Mouse (Mus musculus): ENCODE results near the gene Fbxl15. TPM values are rescaled to one million over a fixed set of nuclear protein-coding genes. Genes with fewer than 3 reads are reported as not detected.
A peak's percentile ranks its signal among the peaks of the same experiment; 100 is the strongest.

Fbxl15 gene
- polyA plus RNA-seq, 1 experiment from 2014 or later, result 16.4 TPM

DNA sequence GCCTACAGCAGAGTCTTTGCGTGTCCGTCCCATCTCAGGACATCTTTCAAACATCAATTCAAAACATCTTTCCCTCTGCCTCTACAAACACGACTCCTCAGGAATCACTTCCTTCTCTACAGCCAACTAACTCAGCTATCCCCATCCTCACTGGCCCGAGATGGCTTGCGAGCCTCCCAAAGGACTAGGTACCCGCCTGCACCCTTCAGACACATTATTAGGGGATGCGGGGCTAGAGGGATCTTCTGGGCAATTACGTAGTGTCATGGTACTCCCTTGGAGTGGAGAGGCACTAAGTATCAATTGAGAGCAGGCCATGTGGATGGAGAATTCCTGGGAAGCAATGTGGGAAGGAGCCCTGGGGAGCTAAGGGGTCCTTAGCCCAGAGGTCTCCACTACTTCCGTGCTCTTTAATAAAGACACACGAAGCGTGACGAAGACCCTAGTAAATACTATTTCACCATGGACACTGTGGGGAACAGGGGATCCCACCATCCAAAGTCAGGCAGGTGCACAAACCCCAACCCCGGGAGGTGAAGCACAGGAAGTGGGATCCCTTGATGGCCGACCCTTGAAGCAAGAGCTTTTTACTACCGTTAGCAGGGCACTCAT, 9.8 kb downstream of the Fbxl15 start:
- ATAC-seq (ENCODE audit: insufficient number of reproducible peaks, low FRiP score, low TSS enrichment, low read depth), result no peak
- H3K4me1 ChIP-seq, result peaks cover 15% of the 10 kb centered on the region
- peak overlapping the region; percentile 74 for H3K4me2 ChIP-seq (replicated peaks)
- H3K4me3 ChIP-seq (replicated peaks), result peak overlapping the region; percentile 79
- no peaks in the 10 kb centered on the region for H3K27me3 ChIP-seq
- no peaks in the 10 kb centered on the region for H3K9me3 ChIP-seq (replicated peaks)
- 33% methylated on average over 15 of the region's 15 CpGs for WGBS
- no peaks in the 10 kb centered on the region for H3K36me3 ChIP-seq
- peak overlapping the region; percentile 74 for H3K9ac ChIP-seq
- H3K27ac ChIP-seq (replicated peaks), result peak overlapping the region; percentile 48; the same call in 1 of the 2 replicates

DNA sequence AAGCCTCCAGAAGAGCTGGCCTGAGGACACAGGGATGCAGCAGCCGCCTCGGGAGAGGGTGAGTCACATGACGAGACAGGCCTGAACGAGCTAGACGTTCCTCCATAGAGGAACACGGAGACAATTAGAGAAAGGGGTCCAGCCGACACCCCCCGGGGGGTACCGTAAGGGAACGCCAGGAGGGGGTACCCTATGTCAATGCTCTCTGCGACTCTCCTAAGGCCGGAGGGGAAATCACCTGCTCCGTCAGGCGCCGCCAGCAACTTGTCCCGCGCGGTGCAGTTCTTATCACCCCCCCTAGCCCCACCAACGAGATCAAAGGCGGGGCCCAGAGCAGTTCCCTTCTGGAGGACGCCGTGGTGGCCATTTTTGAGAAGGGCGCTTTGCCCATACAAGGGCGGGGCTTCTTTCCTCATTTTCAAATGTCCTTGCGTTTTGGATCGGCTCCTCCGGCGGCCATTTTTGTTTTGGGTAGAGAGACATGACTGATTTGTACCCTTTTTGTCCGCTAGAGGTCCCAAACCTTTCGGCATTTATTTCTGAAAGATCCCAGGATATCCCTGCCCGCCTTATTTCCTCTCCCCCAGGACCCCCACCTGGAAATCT, 10.4 kb downstream of the Fbxl15 start, which contains the start of gene Cuedc2:
TSS of gene Cuedc2 (minus strand) at position 372 of the 606 bp plus-strand sequence.
- H3K27me3 ChIP-seq, result no peaks in the 10 kb centered on the region
- peak within 1 kb of the TSS; percentile 79 for H3K4me3 ChIP-seq (replicated peaks)
- H3K4me1 ChIP-seq, result peaks cover 15% of the 10 kb centered on the region
- H3K9me3 ChIP-seq (replicated peaks), result no peaks in the 10 kb centered on the region
- H3K9ac ChIP-seq, result peak within 1 kb of the TSS; percentile 74
- ATAC-seq (ENCODE audit: insufficient number of reproducible peaks, low FRiP score, low TSS enrichment, low read depth), result peak; percentile 89
- H3K4me2 ChIP-seq (replicated peaks), result peak within 1 kb of the TSS; percentile 74
- WGBS, result under 1% methylated on average over 31 of the region's 31 CpGs
- no peaks in the 10 kb centered on the region for H3K36me3 ChIP-seq
- H3K27ac ChIP-seq (replicated peaks), result peak within 1 kb of the TSS; percentile 48

DNA sequence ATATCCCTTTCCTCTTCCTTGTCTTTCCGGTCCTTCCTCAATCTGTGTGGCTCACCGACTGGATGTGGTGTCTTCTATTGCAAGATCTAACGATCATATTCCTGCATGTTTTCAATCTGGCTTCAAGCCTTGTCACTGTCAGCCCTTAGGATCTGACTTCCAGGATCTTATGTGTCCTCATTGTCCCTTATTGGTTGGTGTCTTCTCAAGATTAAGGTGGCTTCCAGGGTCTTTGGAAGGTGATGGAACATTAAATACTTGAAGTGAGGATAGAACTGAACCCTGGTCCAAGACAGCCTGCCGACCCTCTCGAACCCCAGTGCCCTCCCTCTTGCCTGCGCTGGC, 10.9 kb downstream of the Fbxl15 start:
- Histone ChIP-seq H3K9me3 (replicated peaks) (no peaks in the 10 kb centered on the region), H3K36me3 (no peaks in the 10 kb centered on the region), H3K4me1 (peaks cover 15% of the 10 kb centered on the region), H3K9ac (no peak overlapping the region), H3K27ac (replicated peaks) (peak overlapping the region; percentile 40), H3K27me3 (peaks cover 4% of the 10 kb centered on the region; the same call in 1 of the 2 replicates), H3K4me3 (replicated peaks) (peak overlapping the region; percentile 79), H3K4me2 (replicated peaks) (peak overlapping the region; percentile 74)
- 51% methylated on average over 6 of the region's 6 CpGs for WGBS
- no peak for ATAC-seq (ENCODE audit: insufficient number of reproducible peaks, low FRiP score, low TSS enrichment, low read depth)

DNA sequence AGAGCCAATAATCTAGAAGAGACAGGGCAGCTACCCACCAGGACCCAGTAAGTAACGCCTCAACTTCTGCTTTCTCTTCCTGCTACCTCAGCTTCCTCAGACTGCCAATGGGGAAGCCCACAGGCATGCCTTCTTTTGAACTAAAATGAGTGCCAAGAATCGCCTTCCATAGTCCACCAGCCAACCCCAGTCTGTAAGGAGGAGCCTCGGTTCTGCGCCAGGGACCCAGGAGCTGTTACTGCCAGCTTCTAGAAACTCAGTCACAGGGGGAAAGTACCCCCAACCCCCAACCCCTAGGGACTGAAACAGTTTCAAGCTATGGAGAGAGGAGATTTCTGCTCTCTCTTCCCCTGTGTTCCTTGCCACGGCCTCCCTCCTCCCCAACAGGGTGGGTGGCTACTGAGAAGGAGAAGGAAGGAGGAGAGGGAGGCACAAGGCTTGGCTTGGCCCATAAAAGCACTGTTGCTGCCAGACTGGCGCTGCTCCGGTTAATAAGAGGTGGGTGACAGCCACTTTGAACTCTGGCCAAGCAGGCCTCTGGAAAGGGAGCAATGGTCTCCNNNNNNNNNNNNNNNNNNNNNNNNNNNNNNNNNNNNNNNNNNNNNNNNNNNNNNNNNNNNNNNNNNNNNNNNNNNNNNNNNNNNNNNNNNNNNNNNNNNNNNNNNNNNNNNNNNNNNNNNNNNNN, 11.4 kb downstream of the Fbxl15 start:
- WGBS, result 71% methylated on average over 7 of the region's 7 CpGs
- H3K9ac ChIP-seq, result no peak overlapping the region
- H3K9me3 ChIP-seq (replicated peaks), result no peaks in the 10 kb centered on the region
- 0 out of 2 replicates have a peak, but pooled peaks have one; percentile 11 for ATAC-seq (ENCODE audit: insufficient number of reproducible peaks, low FRiP score, low TSS enrichment, low read depth)
- H3K4me1 ChIP-seq, result peaks cover 15% of the 10 kb centered on the region
- H3K4me3 ChIP-seq (replicated peaks), result no peak overlapping the region
- no peaks in the 10 kb centered on the region for H3K36me3 ChIP-seq
- peak overlapping the region; percentile 74; the same call in 1 of the 2 replicates for H3K4me2 ChIP-seq (replicated peaks)
- peaks cover 6% of the 10 kb centered on the region; the same call in 1 of the 2 replicates for H3K27me3 ChIP-seq
- H3K27ac ChIP-seq (replicated peaks), result peak overlapping the region; percentile 40; the same call in 1 of the 2 replicates

DNA sequence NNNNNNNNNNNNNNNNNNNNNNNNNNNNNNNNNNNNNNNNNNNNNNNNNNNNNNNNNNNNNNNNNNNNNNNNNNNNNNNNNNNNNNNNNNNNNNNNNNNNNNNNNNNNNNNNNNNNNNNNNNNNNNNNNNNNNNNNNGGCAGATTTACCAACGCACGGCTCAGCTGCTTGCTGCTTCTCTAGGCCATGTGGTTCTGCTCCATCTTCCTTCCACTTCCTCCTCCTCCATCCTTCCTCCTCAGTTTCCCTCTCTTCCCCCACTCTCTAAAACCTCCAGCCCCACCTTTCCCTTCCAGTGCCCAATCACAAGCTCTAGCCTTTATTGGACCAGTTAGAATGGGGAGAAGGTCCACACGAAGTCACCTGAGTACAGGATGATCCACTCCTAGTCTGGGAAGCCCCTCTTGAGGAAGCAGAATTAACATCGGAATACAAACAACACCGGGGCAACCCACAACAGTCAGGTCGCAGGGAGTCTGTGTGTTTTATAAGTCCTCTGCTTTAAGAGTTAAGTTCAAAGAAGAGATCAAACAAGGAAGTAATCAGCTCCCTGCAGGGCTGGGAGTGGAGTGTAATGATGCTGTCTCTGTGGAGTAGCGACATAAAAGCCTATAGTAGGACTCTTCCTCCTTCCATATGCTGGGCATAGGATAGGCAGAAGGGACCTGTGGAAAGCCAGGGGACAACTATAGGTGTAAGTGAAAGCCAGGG, 16.9 kb downstream of the Fbxl15 start:
- 19% methylated on average over 7 of the region's 7 CpGs for whole genome bisulfite sequencing
- peaks cover 6% of the 10 kb centered on the region; the same call in 1 of the 2 replicates for H3K27me3 ChIP-seq
- no peak overlapping the region for H3K4me3 ChIP-seq (replicated peaks)
- no peak for ATAC-seq (ENCODE audit: insufficient number of reproducible peaks, low FRiP score, low TSS enrichment, low read depth)
- H3K9ac ChIP-seq, result no peak overlapping the region
- no peak overlapping the region for H3K27ac ChIP-seq (replicated peaks)
- H3K9me3 ChIP-seq (replicated peaks), result no peaks in the 10 kb centered on the region
- no peaks in the 10 kb centered on the region for H3K36me3 ChIP-seq
- peaks cover 13% of the 10 kb centered on the region for H3K4me1 ChIP-seq
- no peak overlapping the region for H3K4me2 ChIP-seq (replicated peaks)

DNA sequence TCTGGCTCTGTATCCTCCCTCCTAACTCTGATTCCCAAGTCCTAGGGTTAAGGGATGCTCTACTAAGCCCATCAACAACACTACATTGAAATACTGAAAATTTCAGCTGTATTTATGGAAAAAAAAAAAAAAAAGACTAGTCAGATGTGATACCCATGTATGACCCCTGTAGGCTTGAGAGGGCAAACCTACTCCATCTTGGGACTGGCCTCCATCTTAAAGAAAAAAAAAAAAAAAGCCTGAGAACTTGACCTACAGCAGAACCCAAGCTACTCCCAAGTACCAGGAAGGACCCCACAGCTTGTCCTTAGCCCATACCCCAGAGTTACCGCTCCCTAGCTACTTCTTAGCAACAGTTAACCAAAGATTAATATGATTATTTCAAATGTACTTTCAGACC, 19.2 kb downstream of the Fbxl15 start:
- no peak overlapping the region for H3K4me3 ChIP-seq (replicated peaks)
- no peak overlapping the region for H3K9ac ChIP-seq
- no peaks in the 10 kb centered on the region for H3K36me3 ChIP-seq
- H3K4me1 ChIP-seq, result peaks cover 19% of the 10 kb centered on the region
- no peak overlapping the region for H3K27ac ChIP-seq (replicated peaks)
- H3K27me3 ChIP-seq, result peaks cover 6% of the 10 kb centered on the region; the same call in 1 of the 2 replicates
- WGBS, result 93% methylated on average over 1 of the region's 1 CpGs
- H3K9me3 ChIP-seq (replicated peaks), result no peaks in the 10 kb centered on the region
- H3K4me2 ChIP-seq (replicated peaks), result no peak overlapping the region
- ATAC-seq (ENCODE audit: insufficient number of reproducible peaks, low FRiP score, low TSS enrichment, low read depth), result no peak

DNA sequence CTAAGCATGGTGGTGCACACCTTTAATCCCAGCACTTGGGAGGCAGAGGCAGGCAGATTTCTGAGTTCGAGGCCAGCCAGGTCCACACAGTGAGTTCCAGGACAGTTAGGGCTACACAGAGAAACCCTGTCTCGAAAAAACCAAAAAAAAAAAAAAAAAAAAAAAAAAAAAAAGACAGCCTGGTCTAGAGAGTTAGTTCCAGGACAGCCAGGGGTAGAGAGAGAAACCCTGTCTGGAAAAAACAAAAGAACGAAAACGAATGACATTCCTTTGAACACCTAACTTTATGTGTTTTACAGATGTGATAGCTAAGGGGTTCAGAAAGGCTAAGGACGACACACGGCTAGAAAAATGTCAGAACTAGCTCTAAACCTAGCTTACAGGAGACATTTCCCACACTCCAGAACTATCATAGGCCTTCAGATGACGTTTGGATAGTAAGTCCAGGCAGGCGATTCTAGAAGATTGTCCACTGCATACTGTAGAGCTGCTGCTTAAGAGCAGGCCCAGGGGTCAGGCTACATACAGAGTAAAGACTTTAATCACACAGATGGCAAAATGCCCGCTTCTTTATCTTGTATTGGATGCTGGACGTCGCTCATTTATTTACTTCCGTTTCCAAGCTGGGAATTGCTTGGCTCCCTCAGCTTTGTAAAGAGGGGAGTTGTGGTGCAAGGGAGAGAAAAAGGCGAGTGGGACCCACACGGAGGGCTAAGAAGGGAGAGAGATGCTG, 20.1 kb downstream of the Fbxl15 start:
- peak overlapping the region; percentile 87 for H3K4me2 ChIP-seq (replicated peaks)
- peak overlapping the region; percentile 87 for H3K27ac ChIP-seq (replicated peaks)
- peaks cover 6% of the 10 kb centered on the region; the same call in 1 of the 2 replicates for H3K27me3 ChIP-seq
- ATAC-seq (ENCODE audit: insufficient number of reproducible peaks, low FRiP score, low TSS enrichment, low read depth), result no peak
- 30% methylated on average over 14 of the region's 14 CpGs for WGBS
- H3K9ac ChIP-seq, result peak overlapping the region; percentile 53
- H3K36me3 ChIP-seq, result no peaks in the 10 kb centered on the region
- H3K4me1 ChIP-seq, result peaks cover 19% of the 10 kb centered on the region
- peak overlapping the region; percentile 74 for H3K4me3 ChIP-seq (replicated peaks)
- H3K9me3 ChIP-seq (replicated peaks), result no peaks in the 10 kb centered on the region

DNA sequence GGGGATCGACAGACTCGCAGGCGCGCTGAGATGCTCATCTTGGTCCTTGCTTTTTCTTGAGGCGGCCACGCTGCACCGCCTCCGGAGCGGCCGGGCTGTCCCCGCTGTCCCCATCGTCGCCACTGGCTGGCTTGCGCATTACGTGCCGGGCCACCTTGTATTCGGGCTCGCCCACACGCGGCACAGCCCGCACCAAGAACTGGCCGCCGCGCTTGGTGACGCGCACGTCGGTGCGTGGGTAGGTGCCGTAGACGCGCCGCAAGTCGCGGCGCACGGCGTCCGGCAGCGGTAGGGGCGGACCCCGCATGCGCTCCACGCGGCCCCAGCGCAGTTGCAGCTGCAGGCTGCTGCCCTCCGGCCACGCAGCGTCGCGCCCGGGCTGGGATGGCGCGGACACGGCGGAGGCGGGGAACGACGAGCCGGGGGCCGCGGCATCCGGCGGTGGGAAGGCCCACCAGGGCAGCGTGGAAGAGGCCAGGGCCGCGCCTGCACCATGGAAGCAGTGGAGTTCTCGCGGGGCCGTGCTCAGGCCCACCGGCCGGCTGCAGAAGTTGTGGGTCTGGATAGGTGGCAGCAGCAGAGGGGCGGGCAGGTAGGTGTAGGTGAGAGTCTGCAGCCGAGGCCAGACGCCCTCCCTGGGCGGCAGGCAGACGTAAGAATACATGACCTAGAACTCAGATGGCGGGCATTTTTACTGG, 20.9 kb downstream of the Fbxl15 start:
- Histone ChIP-seq H3K36me3 (no peaks in the 10 kb centered on the region), H3K4me2 (replicated peaks) (peak overlapping the region; percentile 87), H3K4me1 (peaks cover 19% of the 10 kb centered on the region), H3K27ac (replicated peaks) (peak overlapping the region; percentile 87), H3K27me3 (0 out of 2 replicates have a peak, but pooled peaks cover 3% of the 10 kb centered on the region), H3K9ac (peak overlapping the region; percentile 53), H3K9me3 (replicated peaks) (no peaks in the 10 kb centered on the region), H3K4me3 (replicated peaks) (peak overlapping the region; percentile 74)
- ATAC-seq (ENCODE audit: insufficient number of reproducible peaks, low FRiP score, low TSS enrichment, low read depth), result peak; percentile 88
- WGBS, result under 1% methylated on average over 78 of the region's 78 CpGs

DNA sequence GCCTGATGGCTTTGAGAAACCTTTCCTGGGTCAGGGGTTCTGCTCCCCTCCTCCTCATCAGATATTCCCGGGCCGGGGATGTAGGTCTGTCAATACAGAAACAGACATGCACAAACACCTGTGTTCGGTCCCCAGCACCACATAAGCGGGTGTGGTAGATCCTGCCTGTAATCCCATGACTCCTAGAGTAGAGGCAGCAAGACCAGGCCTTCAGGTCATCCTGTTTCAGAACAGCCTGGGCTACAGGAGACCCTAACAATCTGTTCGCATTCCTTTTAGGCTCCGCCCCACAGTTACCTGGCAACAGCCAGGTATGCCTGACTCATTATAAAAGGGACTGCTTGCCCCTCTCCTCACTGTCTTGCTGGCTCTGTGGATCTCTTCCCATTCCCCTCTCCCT, 21.6 kb downstream of the Fbxl15 start:
- Histone ChIP-seq H3K9me3 (replicated peaks) (no peaks in the 10 kb centered on the region), H3K4me1 (peaks cover 19% of the 10 kb centered on the region), H3K27me3 (no peaks in the 10 kb centered on the region), H3K36me3 (no peaks in the 10 kb centered on the region), H3K27ac (replicated peaks) (peak overlapping the region; percentile 87; the same call in 1 of the 2 replicates), H3K4me3 (replicated peaks) (peak overlapping the region; percentile 74), H3K4me2 (replicated peaks) (peak overlapping the region; percentile 87), H3K9ac (peak overlapping the region; percentile 53)
- 0 out of 2 replicates have a peak, but pooled peaks have one; percentile 9 for ATAC-seq (ENCODE audit: insufficient number of reproducible peaks, low FRiP score, low TSS enrichment, low read depth)
- WGBS, result 21% methylated on average over 6 of the region's 6 CpGs
